Mouse (Mus musculus): ENCODE data around the gene Fnbp1. TPM values are rescaled to one million over a fixed set of nuclear protein-coding genes. Genes with fewer than 3 reads are reported as not detected.

Gene Fnbp1
- polyA plus RNA-seq, 1 experiment, result 148 TPM

- TF ChIP-seq POLR2A (IDR thresholded peaks at IDR 0.05; ENCODE audit: control insufficient read depth, extremely low read depth, insufficient read depth, low read length, poor library complexity) (no peak), CTCF (IDR thresholded peaks at IDR 0.05; ENCODE audit: borderline replicate concordance, control insufficient read depth, extremely low read depth, insufficient read depth, low read length, poor library complexity) (no peak)
- no peak for DNase-seq
- H3K27me3 ChIP-seq (ENCODE audit: control insufficient read depth, insufficient read depth, low read length), result no peaks in the 10 kb centered on the region
- WGBS, result 96% methylated on average over 13 of the region's 13 CpGs
- H3K4me1 ChIP-seq (replicated peaks; ENCODE audit: control insufficient read depth, insufficient read depth, low read length), result no peaks in the 10 kb centered on the region
- peaks cover 75% of the 10 kb centered on the region for H3K36me3 ChIP-seq (ENCODE audit: control insufficient read depth, insufficient read depth, low read length)
- no peak overlapping the region for H3K4me3 ChIP-seq (ENCODE audit: control insufficient read depth, insufficient read depth, low read length)
- no peak overlapping the region for H3K27ac ChIP-seq (ENCODE audit: control insufficient read depth, insufficient read depth, low read length)
These were observed 88.4 kb downstream of the Fnbp1 start for GRCm38 (mm10) chr2:31053426-31053825.

GRCm38 (mm10) chr2:31052441-31052840 lies 89.4 kb downstream of the Fnbp1 start:
- 97% methylated on average over 10 of the region's 10 CpGs for WGBS
- H3K36me3 ChIP-seq (ENCODE audit: control insufficient read depth, insufficient read depth, low read length), result peaks cover 67% of the 10 kb centered on the region
- no peaks in the 10 kb centered on the region for H3K27me3 ChIP-seq (ENCODE audit: control insufficient read depth, insufficient read depth, low read length)
- H3K27ac ChIP-seq (ENCODE audit: control insufficient read depth, insufficient read depth, low read length), result no peak overlapping the region
- no peaks in the 10 kb centered on the region for H3K4me1 ChIP-seq (replicated peaks; ENCODE audit: control insufficient read depth, insufficient read depth, low read length)
- no peak for DNase-seq
- H3K4me3 ChIP-seq (ENCODE audit: control insufficient read depth, insufficient read depth, low read length), result no peak overlapping the region
- no peak for TF ChIP-seq POLR2A (IDR thresholded peaks at IDR 0.05; ENCODE audit: control insufficient read depth, extremely low read depth, insufficient read depth, low read length, poor library complexity)
- TF ChIP-seq CTCF (IDR thresholded peaks at IDR 0.05; ENCODE audit: borderline replicate concordance, control insufficient read depth, extremely low read depth, insufficient read depth, low read length, poor library complexity), result no peak

GRCm38 (mm10) chr2:31048037-31048436 lies 93.8 kb downstream of the Fnbp1 start:
- 96% methylated on average over 6 of the region's 6 CpGs for WGBS
- H3K4me3 ChIP-seq (ENCODE audit: control insufficient read depth, insufficient read depth, low read length), result no peak overlapping the region
- no peak for DNase-seq
- H3K4me1 ChIP-seq (replicated peaks; ENCODE audit: control insufficient read depth, insufficient read depth, low read length), result no peaks in the 10 kb centered on the region
- H3K36me3 ChIP-seq (ENCODE audit: control insufficient read depth, insufficient read depth, low read length), result peaks cover 31% of the 10 kb centered on the region
- H3K27me3 ChIP-seq (ENCODE audit: control insufficient read depth, insufficient read depth, low read length), result no peaks in the 10 kb centered on the region
- TF ChIP-seq CTCF (IDR thresholded peaks at IDR 0.05; ENCODE audit: borderline replicate concordance, control insufficient read depth, extremely low read depth, insufficient read depth, low read length, poor library complexity) (no peak), POLR2A (IDR thresholded peaks at IDR 0.05; ENCODE audit: control insufficient read depth, extremely low read depth, insufficient read depth, low read length, poor library complexity) (no peak)
- H3K27ac ChIP-seq (ENCODE audit: control insufficient read depth, insufficient read depth, low read length), result no peak overlapping the region

DNA sequence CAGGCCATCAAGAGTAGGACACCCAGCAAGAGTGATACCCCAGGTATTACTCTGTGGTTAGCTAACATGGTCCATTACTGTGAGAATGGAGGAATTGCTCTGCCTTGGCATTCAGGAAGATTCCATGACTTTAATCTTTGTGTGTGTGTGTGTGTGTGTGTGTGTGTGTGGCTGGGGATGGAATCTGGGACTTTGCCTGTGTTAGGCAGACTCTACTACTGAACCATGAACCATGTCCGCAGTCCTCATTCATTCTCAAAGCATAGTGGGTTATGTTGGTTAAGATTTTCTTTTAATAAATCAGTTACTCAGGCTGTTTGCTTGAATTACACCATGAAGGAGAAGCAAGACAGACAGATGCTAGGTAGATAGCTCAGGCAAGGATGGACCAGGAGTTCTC lies 98.0 kb downstream of the Fnbp1 start:
- Histone ChIP-seq H3K27ac (ENCODE audit: control insufficient read depth, insufficient read depth, low read length) (no peak overlapping the region), H3K36me3 (ENCODE audit: control insufficient read depth, insufficient read depth, low read length) (peaks cover 29% of the 10 kb centered on the region), H3K4me1 (replicated peaks; ENCODE audit: control insufficient read depth, insufficient read depth, low read length) (no peaks in the 10 kb centered on the region), H3K4me3 (ENCODE audit: control insufficient read depth, insufficient read depth, low read length) (no peak overlapping the region), H3K27me3 (ENCODE audit: control insufficient read depth, insufficient read depth, low read length) (no peaks in the 10 kb centered on the region)
- no peak for DNase-seq
- TF ChIP-seq CTCF (IDR thresholded peaks at IDR 0.05; ENCODE audit: borderline replicate concordance, control insufficient read depth, extremely low read depth, insufficient read depth, low read length, poor library complexity), result no peak
- TF ChIP-seq POLR2A (IDR thresholded peaks at IDR 0.05; ENCODE audit: control insufficient read depth, extremely low read depth, insufficient read depth, low read length, poor library complexity), result no peak
- WGBS, result 100% methylated on average over 1 of the region's 1 CpGs

DNA sequence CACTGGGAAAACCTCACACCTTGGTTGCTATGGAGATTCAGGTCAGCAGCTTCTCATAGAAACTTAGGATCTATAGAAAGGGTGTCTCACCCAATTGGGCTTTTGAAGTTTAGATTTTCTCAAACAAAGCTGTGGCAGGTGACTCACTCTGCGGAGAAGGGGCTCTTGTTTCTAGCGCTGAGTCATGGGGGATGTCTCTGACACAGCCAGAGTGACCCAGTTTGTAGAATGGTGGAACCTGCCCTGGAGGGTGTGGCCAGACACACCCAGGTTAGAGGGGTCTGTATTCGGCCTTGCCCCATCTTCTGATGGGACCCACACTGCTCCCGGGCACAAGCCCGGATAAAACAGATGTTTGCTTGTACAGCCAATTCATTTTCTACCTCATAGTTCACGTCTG lies 98.9 kb downstream of the Fnbp1 start:
- DNase-seq, result no peak
- WGBS, result 96% methylated on average over 6 of the region's 6 CpGs
- H3K27ac ChIP-seq (ENCODE audit: control insufficient read depth, insufficient read depth, low read length), result no peak overlapping the region
- peaks cover 38% of the 10 kb centered on the region for H3K36me3 ChIP-seq (ENCODE audit: control insufficient read depth, insufficient read depth, low read length)
- TF ChIP-seq CTCF (IDR thresholded peaks at IDR 0.05; ENCODE audit: borderline replicate concordance, control insufficient read depth, extremely low read depth, insufficient read depth, low read length, poor library complexity), result no peak
- no peak for TF ChIP-seq POLR2A (IDR thresholded peaks at IDR 0.05; ENCODE audit: control insufficient read depth, extremely low read depth, insufficient read depth, low read length, poor library complexity)
- no peaks in the 10 kb centered on the region for H3K27me3 ChIP-seq (ENCODE audit: control insufficient read depth, insufficient read depth, low read length)
- H3K4me1 ChIP-seq (replicated peaks; ENCODE audit: control insufficient read depth, insufficient read depth, low read length), result no peaks in the 10 kb centered on the region
- no peak overlapping the region for H3K4me3 ChIP-seq (ENCODE audit: control insufficient read depth, insufficient read depth, low read length)

- Histone ChIP-seq H3K4me1 (replicated peaks; ENCODE audit: control insufficient read depth, insufficient read depth, low read length) (no peaks in the 10 kb centered on the region), H3K36me3 (ENCODE audit: control insufficient read depth, insufficient read depth, low read length) (peaks cover 48% of the 10 kb centered on the region), H3K27me3 (ENCODE audit: control insufficient read depth, insufficient read depth, low read length) (no peaks in the 10 kb centered on the region), H3K4me3 (ENCODE audit: control insufficient read depth, insufficient read depth, low read length) (no peak overlapping the region), H3K27ac (ENCODE audit: control insufficient read depth, insufficient read depth, low read length) (no peak overlapping the region)
- no peak for DNase-seq
- 98% methylated on average over 6 of the region's 6 CpGs for WGBS
- TF ChIP-seq POLR2A (IDR thresholded peaks at IDR 0.05; ENCODE audit: control insufficient read depth, extremely low read depth, insufficient read depth, low read length, poor library complexity), result no peak
- no peak for TF ChIP-seq CTCF (IDR thresholded peaks at IDR 0.05; ENCODE audit: borderline replicate concordance, control insufficient read depth, extremely low read depth, insufficient read depth, low read length, poor library complexity)
These were observed 100.4 kb downstream of the Fnbp1 start for GRCm38 (mm10) chr2:31041386-31041785.

- Histone ChIP-seq H3K4me3 (ENCODE audit: control insufficient read depth, insufficient read depth, low read length) (no peak overlapping the region), H3K27me3 (ENCODE audit: control insufficient read depth, insufficient read depth, low read length) (no peaks in the 10 kb centered on the region), H3K27ac (ENCODE audit: control insufficient read depth, insufficient read depth, low read length) (no peak overlapping the region), H3K4me1 (replicated peaks; ENCODE audit: control insufficient read depth, insufficient read depth, low read length) (no peaks in the 10 kb centered on the region), H3K36me3 (ENCODE audit: control insufficient read depth, insufficient read depth, low read length) (peaks cover 52% of the 10 kb centered on the region)
- DNase-seq, result no peak
- whole genome bisulfite sequencing, result 98% methylated on average over 3 of the region's 3 CpGs
- TF ChIP-seq POLR2A (IDR thresholded peaks at IDR 0.05; ENCODE audit: control insufficient read depth, extremely low read depth, insufficient read depth, low read length, poor library complexity) (no peak), CTCF (IDR thresholded peaks at IDR 0.05; ENCODE audit: borderline replicate concordance, control insufficient read depth, extremely low read depth, insufficient read depth, low read length, poor library complexity) (no peak)
These were observed 101.3 kb downstream of the Fnbp1 start for GRCm38 (mm10) chr2:31040487-31040886.
